10 mouse cellular contexts compared by ENCODE assay signal in genomic region chr13:8905986-8906385, GRCm38 (mm10). TPM values are rescaled to one million over a fixed set of nuclear protein-coding genes. Genes with fewer than 3 reads are reported as not detected.
DNase-seq lines count a peak whose midpoint lies in the region; TF ChIP-seq lines count a peak whose summit lies in the region.
"Not testable (repeated sequence)": the region's sequence is repeated elsewhere in the genome, so short reads cannot be mapped to it uniquely, and the experiment has no call there.
"Had no signal": no experiment of that assay in that cellular context is flagged by ENCODE, and none has a peak within 500 bp of the region (broad histone marks: within the 10 kb centered on the region; RNA-seq: fewer than 3 reads in every experiment).

No protein-coding gene starts in this region.

- TF ChIP-seq CTCF in kidney, adult 2 months (conservative IDR thresholded peaks at IDR 0.05; ENCODE audit: insufficient read depth, insufficient read length, low read depth, low read length): not testable (repeated sequence)

- DNase-seq in kidney, adult 2 months: peak; percentile 54
- peak; percentile 59 for DNase-seq in kidney, adult 9 months

- WGBS in kidney, adult 2 months: 58% methylated on average over 2 of the region's 2 CpGs

- not testable (repeated sequence) for H3K36me3 ChIP-seq in kidney, adult 2 months (ENCODE audit: control insufficient read depth, insufficient read depth, low read length)

- H3K4me3 ChIP-seq in kidney, adult 2 months (ENCODE audit: insufficient read depth, low read depth, low read length): not testable (repeated sequence)

- TF ChIP-seq POLR2A in kidney, adult 2 months (IDR thresholded peaks at IDR 0.05; ENCODE audit: low read depth, low read length): not testable (repeated sequence)

- H3K4me1 ChIP-seq in kidney, adult 2 months (ENCODE audit: control insufficient read depth, insufficient read depth, low read length): not testable (repeated sequence)

- H3K27ac ChIP-seq in kidney, adult 2 months (ENCODE audit: insufficient read depth, low read depth, low read length): not testable (repeated sequence)

- H3K27me3 ChIP-seq in kidney, adult 2 months (replicated peaks; ENCODE audit: control insufficient read depth, insufficient read depth, low read length): not testable (repeated sequence)

RNA-seq across cellular contexts. Expression of gene Idi1, which starts 20.7 kb away (rescaled TPM):
- 8.8 and 11.0 TPM in 2 replicates for polyA plus RNA-seq in kidney, adult 2 months (2012; rRNA removed)

RNA-seq across cellular contexts. Expression of gene Wdr37, which starts 34.3 kb away (rescaled TPM):
- 9.9 and 11.4 TPM in 2 replicates for polyA plus RNA-seq in kidney, adult 2 months (2012; rRNA removed)

RNA-seq across cellular contexts. Expression of gene Gm9745, which starts 42.0 kb away (rescaled TPM):
- not detected in 2 replicates for polyA plus RNA-seq in kidney, adult 2 months (2012; rRNA removed)
- polyA plus RNA-seq: activated CD4-positive, CD25-positive, alpha-beta regulatory T cell, adult 4 months; adrenal gland, adult 2 months; brain, embryonic 14.5 days; C2C12; CD4-positive, CD25-positive, alpha-beta regulatory T cell, adult 4 months; cerebellum, adult 2 months; G1E; Patski had no signal

RNA-seq across cellular contexts. Expression of gene Idi2, which starts 46.7 kb away (rescaled TPM):
- polyA plus RNA-seq in kidney, adult 2 months (2012; rRNA removed): not detected in 2 replicates
- polyA plus RNA-seq: adrenal gland, adult 2 months; brain, embryonic 14.5 days; C2C12; CD4-positive, CD25-positive, alpha-beta regulatory T cell, adult 4 months; cerebellum, adult 2 months; Patski had no signal
